Mouse (Mus musculus): ENCODE data around the gene Gtf2f2.
"Not testable (repeated sequence)": the region's sequence is repeated elsewhere in the genome, so short reads cannot be mapped to it uniquely, and the experiment has no call there.

The Gtf2f2 gene

GRCm38 (mm10) chr14:75998082-75998481, 12.6 kb downstream of the Gtf2f2 start:
- DNase-seq (ENCODE audit: low spot score): no peak

- no peak for DNase-seq (ENCODE audit: low spot score)
Observed at GRCm38 (mm10) chr14:75992371-75992770, 18.3 kb downstream of the Gtf2f2 start.

- no peak for DNase-seq (ENCODE audit: low spot score)
Observed at GRCm38 (mm10) chr14:75990936-75991335, 19.7 kb downstream of the Gtf2f2 start.

GRCm38 (mm10) chr14:75989168-75989567, 21.5 kb downstream of the Gtf2f2 start:
- no peak for DNase-seq (ENCODE audit: low spot score)

GRCm38 (mm10) chr14:75986878-75987483, 23.7 kb downstream of the Gtf2f2 start:
- DNase-seq (ENCODE audit: low spot score): no peak

- DNase-seq (ENCODE audit: low spot score): no peak
Observed at GRCm38 (mm10) chr14:75985112-75985511, 25.6 kb downstream of the Gtf2f2 start.

- no peak for DNase-seq (ENCODE audit: low spot score)
Observed at GRCm38 (mm10) chr14:75983891-75984290, 26.8 kb downstream of the Gtf2f2 start.

- no peak for DNase-seq (ENCODE audit: low spot score)
Observed at GRCm38 (mm10) chr14:75981231-75981630, 29.4 kb downstream of the Gtf2f2 start.

- DNase-seq (ENCODE audit: low spot score): no peak
Observed at GRCm38 (mm10) chr14:75976107-75976506, 34.6 kb downstream of the Gtf2f2 start.

- no peak for DNase-seq (ENCODE audit: low spot score)
Observed at GRCm38 (mm10) chr14:75967291-75967690, 43.4 kb downstream of the Gtf2f2 start.

GRCm38 (mm10) chr14:75964433-75964832, 46.2 kb downstream of the Gtf2f2 start:
- DNase-seq (ENCODE audit: low spot score): no peak

- DNase-seq (ENCODE audit: low spot score): peak; percentile 10
Observed at GRCm38 (mm10) chr14:75964000-75964399, 46.7 kb downstream of the Gtf2f2 start.

- peak; percentile 21 for DNase-seq (ENCODE audit: low spot score)
Observed at GRCm38 (mm10) chr14:75963215-75963614, 47.5 kb downstream of the Gtf2f2 start.

GRCm38 (mm10) chr14:75962250-75962649, 48.4 kb downstream of the Gtf2f2 start:
- DNase-seq (ENCODE audit: low spot score): no peak

- no peak for DNase-seq (ENCODE audit: low spot score)
Observed at GRCm38 (mm10) chr14:75954766-75955165, 55.9 kb downstream of the Gtf2f2 start, which contains the start of gene Kctd4. TSS of gene Kctd4 (plus strand) at chr14:75955009.

GRCm38 (mm10) chr14:75953011-75953410, 57.7 kb downstream of the Gtf2f2 start:
- no peak for DNase-seq (ENCODE audit: low spot score)

GRCm38 (mm10) chr14:75947674-75948073, 63.0 kb downstream of the Gtf2f2 start:
- DNase-seq (ENCODE audit: low spot score): no peak

- no peak for DNase-seq (ENCODE audit: low spot score)
Observed at GRCm38 (mm10) chr14:75942365-75942764, 68.3 kb downstream of the Gtf2f2 start.

GRCm38 (mm10) chr14:75941500-75941899, 69.2 kb downstream of the Gtf2f2 start:
- no peak for DNase-seq (ENCODE audit: low spot score)

- DNase-seq (ENCODE audit: low spot score): no peak
Observed at GRCm38 (mm10) chr14:75937714-75938113, 73.0 kb downstream of the Gtf2f2 start.

- no peak for DNase-seq (ENCODE audit: low spot score)
Observed at GRCm38 (mm10) chr14:75934359-75934758, 76.3 kb downstream of the Gtf2f2 start.

- DNase-seq (ENCODE audit: low spot score): no peak
Observed at GRCm38 (mm10) chr14:75931266-75931665, 79.4 kb downstream of the Gtf2f2 start.

- DNase-seq (ENCODE audit: low spot score): not testable (repeated sequence)
Observed at GRCm38 (mm10) chr14:75929713-75930112, 81.0 kb downstream of the Gtf2f2 start.

GRCm38 (mm10) chr14:75923314-75924052, 87.2 kb downstream of the Gtf2f2 start:
- DNase-seq (ENCODE audit: low spot score): peak; percentile 29
